Mouse (Mus musculus) liver, adult 2 months (tissue): ENCODE results near the gene Acvr2a. TPM values are rescaled to one million over a fixed set of nuclear protein-coding genes. Genes with fewer than 3 reads are reported as not detected.

Source experiments
- DNase-seq: peaks from one replicate; pipeline ENCODE4 v3.0.0-alpha.2; 2011; ENCODE audit warnings: low read depth, low spot score; ENCODE audit errors: extremely low read depth
- H3K27ac ChIP-seq: fragments of 200-500 bp; replicated peaks from 2 replicates; pipeline ENCODE4 v1.5.1; 2012; ENCODE audit warnings: low read depth, mild to moderate bottlenecking, control low read depth, inconsistent platforms, low read length; ENCODE audit not compliant: insufficient read depth
- H3K27me3 ChIP-seq: fragments of 200-500 bp; 2 replicates; pipeline ENCODE4 v1.6.1; 2012; ENCODE audit warnings: mild to moderate bottlenecking, moderate library complexity, low read length, inconsistent platforms; ENCODE audit not compliant: control insufficient read depth, insufficient read depth
- H3K36me3 ChIP-seq: fragments of 200-500 bp; 2 replicates; pipeline ENCODE4 v1.6.1; 2012; ENCODE audit warnings: low read length, inconsistent platforms; ENCODE audit not compliant: control insufficient read depth, insufficient read depth
- H3K4me1 ChIP-seq: fragments of 200-500 bp; 2 replicates; pipeline ENCODE4 v1.6.1; 2011; ENCODE audit warnings: low read length; ENCODE audit not compliant: control insufficient read depth, insufficient read depth
- H3K4me3 ChIP-seq: fragments of 200-500 bp; 2 replicates; pipeline ENCODE4 v1.5.1; 2011; ENCODE audit warnings: low read depth, mild to moderate bottlenecking, control low read depth, low read length, moderate library complexity; ENCODE audit not compliant: insufficient read depth
- H3K79me2 ChIP-seq: fragments of 200-500 bp; 2 replicates; pipeline ENCODE4 v1.6.1; 2012; ENCODE audit warnings: inconsistent platforms, mild to moderate bottlenecking, low read length, moderate library complexity; ENCODE audit not compliant: control insufficient read depth, insufficient read depth
- H3K9ac ChIP-seq: fragments of 200-500 bp; 2 replicates; pipeline ENCODE4 v1.6.1; 2012; ENCODE audit warnings: low read depth, mild to moderate bottlenecking, control low read depth, inconsistent platforms, low read length
- CTCF ChIP-seq: fragments of 200-500 bp; IDR thresholded peaks from 2 replicates; pipeline ENCODE4 v1.5.1; 2011; ENCODE audit warnings: low read depth, low read length, control low read depth
- POLR2A ChIP-seq: fragments of 200-500 bp; IDR thresholded peaks from 2 replicates; pipeline ENCODE4 v1.6.1; 2011; ENCODE audit warnings: low read length, control low read depth; ENCODE audit not compliant: insufficient read depth; ENCODE audit errors: extremely low read depth
- WGBS: fragments of 180-500 bp; shearing (Covaris S2); methylation state at CpG from one replicate; pipeline ENCODE4 v1.1.7; 2018; 5-methylcytosine and 5-hydroxymethylcytosine counted together
- polyA plus RNA-seq: library from polyadenylated mRNA; depleted of rRNA; stranded (reverse); fragments of >200 nt; gene quantifications from 2 replicates; pipeline ENCODE4 v1.2.3, GENCODE M21; 2012; rRNA removed
- total RNA-seq: library from RNA; depleted of rRNA; stranded (reverse); fragments of >200 nt; gene quantifications from 2 replicates; pipeline ENCODE4 v1.2.3, GENCODE M21; 2014; rRNA removed

Acvr2a gene
- total RNA-seq = 11.4 and 13.1 TPM in 2 replicates
- polyA plus RNA-seq = 3.2 and 3.4 TPM in 2 replicates

- Histone ChIP-seq H3K4me1 (peaks cover 12% of the 10 kb centered on the region), H3K4me3 (peak within 1 kb of the TSS; percentile 79), H3K9ac (peak within 1 kb of the TSS; percentile 91), H3K27me3 (no peaks in the 10 kb centered on the region), H3K36me3 (no peaks in the 10 kb centered on the region), H3K27ac (peak within 1 kb of the TSS; percentile 90), H3K79me2 (peaks cover 9% of the 10 kb centered on the region; the same call in 1 of the 2 replicates)
- TF ChIP-seq POLR2A = peak; percentile 53; the same call in 1 of the 2 replicates
- TF ChIP-seq CTCF = no peak
- WGBS = under 1% methylated on average over 105 of the region's 105 CpGs
- peak; percentile 68 for DNase-seq
Measured at GRCm38 (mm10) chr2:48813371-48814222, at the start of gene Acvr2a. TSS of gene Acvr2a (plus strand) at chr2:48814109.

GRCm38 (mm10) chr2:48766513-48766912, 47.4 kb upstream of the Acvr2a start:
- H3K27ac ChIP-seq = no peak overlapping the region
- peak; percentile 31 for DNase-seq
- H3K4me1 ChIP-seq = no peaks in the 10 kb centered on the region
- H3K4me3 ChIP-seq = no peak overlapping the region
- TF ChIP-seq CTCF (no peak), POLR2A (no peak)
- H3K36me3 ChIP-seq = no peaks in the 10 kb centered on the region
- 81% methylated on average over 5 of the region's 5 CpGs for WGBS
- no peaks in the 10 kb centered on the region for H3K79me2 ChIP-seq
- H3K27me3 ChIP-seq = no peaks in the 10 kb centered on the region
- no peak overlapping the region for H3K9ac ChIP-seq

- Histone ChIP-seq H3K4me3 (no peak overlapping the region), H3K9ac (no peak overlapping the region), H3K36me3 (no peaks in the 10 kb centered on the region), H3K4me1 (no peaks in the 10 kb centered on the region), H3K27me3 (no peaks in the 10 kb centered on the region), H3K79me2 (no peaks in the 10 kb centered on the region), H3K27ac (no peak overlapping the region)
- WGBS = 89% methylated on average over 2 of the region's 2 CpGs
- TF ChIP-seq POLR2A = no peak
- TF ChIP-seq CTCF = no peak
- DNase-seq = peak; percentile 9
Measured at GRCm38 (mm10) chr2:48767778-48768177, 46.1 kb upstream of the Acvr2a start.

GRCm38 (mm10) chr2:48768219-48768618, 45.7 kb upstream of the Acvr2a start:
- Histone ChIP-seq H3K27me3 (no peaks in the 10 kb centered on the region), H3K4me1 (no peaks in the 10 kb centered on the region), H3K9ac (no peak overlapping the region), H3K36me3 (no peaks in the 10 kb centered on the region), H3K79me2 (no peaks in the 10 kb centered on the region), H3K27ac (no peak overlapping the region), H3K4me3 (no peak overlapping the region)
- WGBS = 94% methylated on average over 2 of the region's 2 CpGs
- TF ChIP-seq POLR2A (no peak), CTCF (no peak)
- no peak for DNase-seq

GRCm38 (mm10) chr2:48770100-48770499, 43.8 kb upstream of the Acvr2a start:
- Histone ChIP-seq H3K4me1 (no peaks in the 10 kb centered on the region), H3K27me3 (no peaks in the 10 kb centered on the region), H3K79me2 (no peaks in the 10 kb centered on the region), H3K36me3 (no peaks in the 10 kb centered on the region), H3K9ac (no peak overlapping the region), H3K4me3 (no peak overlapping the region), H3K27ac (no peak overlapping the region)
- TF ChIP-seq POLR2A (no peak), CTCF (no peak)
- no peak for DNase-seq
- WGBS = 74% methylated on average over 7 of the region's 7 CpGs

GRCm38 (mm10) chr2:48770634-48771033, 43.3 kb upstream of the Acvr2a start:
- Histone ChIP-seq H3K36me3 (no peaks in the 10 kb centered on the region), H3K9ac (no peak overlapping the region), H3K4me3 (no peak overlapping the region), H3K4me1 (no peaks in the 10 kb centered on the region), H3K27me3 (no peaks in the 10 kb centered on the region), H3K79me2 (no peaks in the 10 kb centered on the region), H3K27ac (no peak overlapping the region)
- WGBS = 81% methylated on average over 3 of the region's 3 CpGs
- no peak for TF ChIP-seq POLR2A
- no peak for TF ChIP-seq CTCF
- DNase-seq = no peak
